Mouse (Mus musculus) ES-Bruce4 (cell line): Measurements from ENCODE around the gene Pgam5.

Source experiments
- CTCF ChIP-seq: IDR thresholded peaks from one replicate; pipeline ENCODE4 v1.8.1; 2011; ENCODE audit warnings: low read depth, low read length
- EP300 ChIP-seq: IDR thresholded peaks from 2 replicates; pipeline ENCODE4 v1.6.1; 2011; ENCODE audit warnings: low read depth, low read length; ENCODE audit not compliant: insufficient read depth
- POLR2A ChIP-seq: IDR thresholded peaks from one replicate; pipeline ENCODE4 v1.8.1; 2011; ENCODE audit warnings: low read length; ENCODE audit not compliant: insufficient read depth

DNA sequence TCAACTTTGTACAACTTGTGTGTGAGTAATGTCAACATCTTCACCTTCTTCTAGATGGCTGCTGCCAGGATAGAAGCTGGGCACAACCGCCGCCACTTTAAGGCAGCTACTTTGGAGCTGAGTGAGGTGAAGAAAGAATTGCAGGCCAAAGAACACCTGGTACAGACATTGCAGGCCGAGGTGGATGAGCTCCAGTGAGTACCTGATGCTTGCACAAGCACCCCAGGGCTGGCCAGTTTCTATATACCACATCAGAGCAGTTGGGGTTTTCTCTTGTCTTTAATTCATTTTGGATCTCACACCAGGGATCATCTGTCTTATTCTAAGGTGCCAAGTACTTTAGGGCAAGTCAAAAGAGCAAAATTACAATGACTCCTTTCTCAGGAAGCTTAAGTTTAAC lies 52.9 kb downstream of the Pgam5 start:
- no peak for TF ChIP-seq CTCF
- no peak for TF ChIP-seq POLR2A
- no peak for TF ChIP-seq EP300
